Mouse (Mus musculus): ENCODE measurements around the gene Meis3. TPM values are rescaled to one million over a fixed set of nuclear protein-coding genes. Genes with fewer than 3 reads are reported as not detected.
A peak's percentile ranks its signal among the peaks of the same experiment; 100 is the strongest.

The Meis3 gene
- 22.4 and 23.8 TPM in 2 replicates for polyA plus RNA-seq (2011; ENCODE audit: insufficient read length, low read depth, missing spikeins)

DNA sequence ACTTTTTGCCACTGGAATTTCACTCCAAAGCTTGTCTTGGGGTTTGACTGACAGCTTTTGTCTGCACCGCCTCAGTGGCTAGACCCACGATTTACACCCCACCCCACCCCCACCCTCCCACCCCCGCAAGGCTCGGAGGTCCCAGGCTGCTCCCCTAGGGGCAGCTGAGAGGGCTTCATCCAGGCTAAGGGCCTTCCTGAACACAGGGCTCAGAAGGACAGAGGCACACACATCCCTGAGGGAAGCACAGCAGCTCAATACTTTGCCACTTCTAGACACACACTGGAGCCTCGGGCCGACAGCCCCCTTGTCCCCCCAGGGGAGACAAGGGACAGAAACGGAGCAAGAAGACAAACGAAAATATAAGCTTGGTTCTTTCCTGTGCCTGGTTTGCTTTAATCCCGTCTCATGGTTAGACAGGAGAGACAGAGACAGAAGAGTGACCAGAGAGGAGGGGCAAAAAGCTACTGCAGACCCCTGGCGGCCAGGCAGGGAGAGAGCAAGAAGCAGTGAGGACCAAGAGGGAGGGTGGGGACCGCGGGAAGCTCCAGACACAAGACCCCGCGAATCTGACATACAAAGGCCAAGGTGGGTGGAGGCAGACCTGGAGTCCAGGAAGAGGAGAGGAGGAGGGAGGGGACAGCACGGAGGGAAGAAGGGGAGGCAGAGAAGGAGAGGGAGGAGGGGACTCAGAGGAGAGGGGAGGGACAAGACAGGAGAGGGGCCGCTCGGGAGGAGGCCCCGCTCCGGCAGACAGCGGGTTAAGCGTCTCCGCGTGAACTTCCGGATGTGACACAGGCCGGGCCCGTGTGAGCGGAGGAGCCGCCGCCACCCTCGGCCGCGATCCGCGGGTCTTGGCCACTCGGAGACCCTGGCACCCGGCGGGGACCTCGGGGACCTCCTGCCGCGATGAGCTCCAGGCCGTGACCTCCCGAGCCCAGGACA is at the start of gene Meis3:
TSS of gene Meis3 (plus strand) at position 494 of the 945 bp plus-strand sequence.
- TF ChIP-seq POLR2A (IDR thresholded peaks at IDR 0.05; ENCODE audit: low read depth, low read length) (peak; percentile 57), CTCF (IDR thresholded peaks at IDR 0.05; ENCODE audit: borderline replicate concordance, insufficient read depth, low read length) (peak; percentile 54; the same call in 1 of the 2 replicates)
- Histone ChIP-seq H3K27ac (ENCODE audit: insufficient read depth, low read length) (no peak within 1 kb of the TSS), H3K4me3 (ENCODE audit: insufficient read depth, low read length) (peak within 1 kb of the TSS; percentile 41), H3K4me1 (ENCODE audit: control insufficient read depth, insufficient read depth, low read length) (0 out of 2 replicates have a peak, but pooled peaks cover 5% of the 10 kb centered on the region)

DNA sequence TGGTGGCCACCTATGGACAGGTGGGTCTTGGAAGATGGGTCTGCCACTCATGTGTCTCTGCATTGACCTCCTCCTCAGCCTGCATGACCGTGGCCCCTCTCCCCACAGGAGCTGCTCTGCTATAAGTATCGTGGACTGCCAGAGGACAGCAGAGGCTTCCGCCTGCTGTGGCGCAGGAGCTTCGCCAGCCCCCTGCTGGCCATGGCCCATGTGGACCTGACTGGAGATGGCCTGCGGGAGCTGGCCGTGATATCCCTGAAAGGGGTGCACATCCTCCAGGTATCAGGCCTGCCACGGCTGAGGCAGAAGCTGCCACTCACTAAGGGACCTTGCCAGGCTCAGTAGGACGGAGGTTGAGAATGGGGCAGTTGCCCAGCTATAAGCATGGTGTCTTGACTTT is 49.1 kb upstream of the Meis3 start:
- no peak overlapping the region for H3K27ac ChIP-seq (ENCODE audit: insufficient read depth, low read length)
- TF ChIP-seq CTCF (IDR thresholded peaks at IDR 0.05; ENCODE audit: borderline replicate concordance, insufficient read depth, low read length) = no peak
- no peak for TF ChIP-seq POLR2A (IDR thresholded peaks at IDR 0.05; ENCODE audit: low read depth, low read length)
- no peak overlapping the region for H3K4me3 ChIP-seq (ENCODE audit: insufficient read depth, low read length)
- H3K4me1 ChIP-seq (ENCODE audit: control insufficient read depth, insufficient read depth, low read length) = no peaks in the 10 kb centered on the region

DNA sequence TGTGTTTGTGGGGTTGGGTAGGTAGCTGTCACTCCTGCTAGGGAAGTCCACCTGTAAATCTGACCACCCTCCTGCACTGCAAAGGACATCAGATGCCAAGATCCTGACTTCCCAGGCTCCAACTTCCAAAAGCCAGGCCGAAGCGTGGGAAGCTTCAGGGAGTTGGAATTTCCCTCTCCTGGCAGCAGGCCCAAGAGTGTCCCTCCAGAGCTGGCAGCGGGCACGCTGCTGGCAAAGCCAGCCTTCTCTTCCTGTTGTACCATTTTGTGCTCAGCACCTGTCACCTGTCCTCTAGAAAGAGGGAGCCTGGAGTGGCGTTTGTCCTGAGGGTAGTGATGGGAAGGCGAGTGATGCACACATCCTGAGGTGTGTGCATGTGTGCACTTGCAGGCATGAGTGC is 46.5 kb upstream of the Meis3 start:
- no peak for TF ChIP-seq POLR2A (IDR thresholded peaks at IDR 0.05; ENCODE audit: low read depth, low read length)
- no peak for TF ChIP-seq CTCF (IDR thresholded peaks at IDR 0.05; ENCODE audit: borderline replicate concordance, insufficient read depth, low read length)
- Histone ChIP-seq H3K4me3 (ENCODE audit: insufficient read depth, low read length) (no peak overlapping the region), H3K4me1 (ENCODE audit: control insufficient read depth, insufficient read depth, low read length) (no peaks in the 10 kb centered on the region), H3K27ac (ENCODE audit: insufficient read depth, low read length) (no peak overlapping the region)

DNA sequence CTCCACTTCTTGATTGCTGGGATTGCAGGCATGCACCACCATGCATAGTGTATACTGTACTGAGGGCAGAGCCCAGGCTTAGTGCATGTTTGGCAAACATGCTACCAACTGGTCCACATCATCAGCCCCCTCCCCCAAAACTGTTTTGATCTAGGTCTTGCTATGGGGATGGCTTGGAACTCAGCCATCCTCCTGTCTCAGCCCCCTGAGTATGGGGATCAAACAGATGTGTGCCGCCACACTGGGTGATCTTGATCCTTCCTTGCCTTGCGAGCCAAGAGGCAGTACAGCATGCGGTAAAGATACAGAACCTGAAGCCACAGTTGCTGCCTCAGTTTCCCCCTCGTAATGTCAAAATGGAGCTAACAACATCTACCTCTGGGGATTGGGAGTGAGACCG is 46.0 kb upstream of the Meis3 start:
- TF ChIP-seq CTCF (IDR thresholded peaks at IDR 0.05; ENCODE audit: borderline replicate concordance, insufficient read depth, low read length) (no peak), POLR2A (IDR thresholded peaks at IDR 0.05; ENCODE audit: low read depth, low read length) (no peak)
- H3K4me1 ChIP-seq (ENCODE audit: control insufficient read depth, insufficient read depth, low read length) = no peaks in the 10 kb centered on the region
- H3K27ac ChIP-seq (ENCODE audit: insufficient read depth, low read length) = no peak overlapping the region
- no peak overlapping the region for H3K4me3 ChIP-seq (ENCODE audit: insufficient read depth, low read length)

DNA sequence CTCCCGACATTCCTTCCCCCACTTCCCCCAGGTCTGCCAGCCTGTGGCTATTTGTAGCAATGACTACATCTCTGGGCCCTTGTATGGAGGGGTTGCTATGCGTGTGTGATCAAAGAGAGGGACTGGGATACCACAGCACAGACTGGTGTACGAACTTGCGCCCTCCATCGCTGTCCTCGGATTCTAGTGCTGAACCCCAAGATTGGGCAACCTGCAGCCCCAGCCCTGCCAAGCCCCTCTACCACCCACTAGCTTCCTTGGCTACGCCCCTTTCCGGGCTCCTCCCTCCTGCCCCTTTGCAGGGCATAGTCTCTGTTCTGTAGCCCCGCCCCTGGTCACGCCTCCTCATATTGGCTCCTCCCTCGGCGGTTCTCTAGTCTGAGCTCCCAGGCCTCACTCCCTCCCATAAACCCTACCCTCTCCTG is 45.5 kb upstream of the Meis3 start, which contains the start of gene Slc8a2:
TSS of gene Slc8a2 (plus strand) at position 406 of the 425 bp plus-strand sequence.
- Histone ChIP-seq H3K27ac (ENCODE audit: insufficient read depth, low read length) (no peak within 1 kb of the TSS), H3K4me1 (ENCODE audit: control insufficient read depth, insufficient read depth, low read length) (no peaks in the 10 kb centered on the region), H3K4me3 (ENCODE audit: insufficient read depth, low read length) (peak within 1 kb of the TSS; percentile 1; the same call in 1 of the 2 replicates)
- TF ChIP-seq POLR2A (IDR thresholded peaks at IDR 0.05; ENCODE audit: low read depth, low read length) = no peak
- no peak for TF ChIP-seq CTCF (IDR thresholded peaks at IDR 0.05; ENCODE audit: borderline replicate concordance, insufficient read depth, low read length)

DNA sequence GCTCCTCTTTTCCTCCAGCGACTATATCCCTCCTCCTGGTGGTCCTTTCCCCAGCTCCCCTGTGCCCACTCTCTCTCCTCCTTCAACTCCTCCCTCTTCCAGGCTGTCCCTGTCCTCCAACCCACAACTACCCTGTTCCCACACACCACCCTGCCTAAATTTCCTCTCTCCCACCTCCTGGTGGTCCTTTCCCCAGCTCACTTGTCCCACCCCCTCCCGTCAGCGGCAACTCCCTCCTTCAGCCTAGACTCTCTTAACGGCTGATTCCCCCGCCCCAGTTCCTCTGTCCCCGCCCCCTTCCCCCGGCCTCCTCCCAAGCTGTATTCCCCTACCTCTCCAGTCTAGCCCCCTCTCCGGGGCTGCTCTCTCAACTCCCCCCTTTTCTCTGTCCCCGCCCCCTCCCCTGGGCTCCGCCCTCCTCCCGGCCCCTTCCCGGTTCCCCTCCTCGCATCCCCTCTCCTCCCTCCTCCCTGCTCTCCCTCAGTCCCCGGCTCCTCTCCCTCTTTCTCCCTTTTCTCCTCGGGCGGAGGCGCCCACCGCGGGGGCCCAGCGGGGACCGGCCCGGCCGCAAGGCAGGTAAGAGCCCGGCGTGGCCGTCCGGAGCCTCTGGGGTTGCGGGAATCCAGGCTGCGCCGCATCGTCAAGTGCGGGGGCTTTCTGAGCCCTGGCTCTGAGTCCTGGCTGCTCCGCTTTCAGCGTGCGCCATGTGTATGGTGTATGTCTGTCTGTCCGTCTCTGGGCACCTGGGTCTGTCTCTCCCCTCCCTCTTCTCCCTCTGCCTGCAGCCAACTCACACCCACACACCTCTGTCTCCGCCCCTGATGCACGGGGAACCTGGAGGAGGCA is 44.8 kb upstream of the Meis3 start:
- no peak overlapping the region for H3K27ac ChIP-seq (ENCODE audit: insufficient read depth, low read length)
- TF ChIP-seq POLR2A (IDR thresholded peaks at IDR 0.05; ENCODE audit: low read depth, low read length) (no peak), CTCF (IDR thresholded peaks at IDR 0.05; ENCODE audit: borderline replicate concordance, insufficient read depth, low read length) (no peak)

DNA sequence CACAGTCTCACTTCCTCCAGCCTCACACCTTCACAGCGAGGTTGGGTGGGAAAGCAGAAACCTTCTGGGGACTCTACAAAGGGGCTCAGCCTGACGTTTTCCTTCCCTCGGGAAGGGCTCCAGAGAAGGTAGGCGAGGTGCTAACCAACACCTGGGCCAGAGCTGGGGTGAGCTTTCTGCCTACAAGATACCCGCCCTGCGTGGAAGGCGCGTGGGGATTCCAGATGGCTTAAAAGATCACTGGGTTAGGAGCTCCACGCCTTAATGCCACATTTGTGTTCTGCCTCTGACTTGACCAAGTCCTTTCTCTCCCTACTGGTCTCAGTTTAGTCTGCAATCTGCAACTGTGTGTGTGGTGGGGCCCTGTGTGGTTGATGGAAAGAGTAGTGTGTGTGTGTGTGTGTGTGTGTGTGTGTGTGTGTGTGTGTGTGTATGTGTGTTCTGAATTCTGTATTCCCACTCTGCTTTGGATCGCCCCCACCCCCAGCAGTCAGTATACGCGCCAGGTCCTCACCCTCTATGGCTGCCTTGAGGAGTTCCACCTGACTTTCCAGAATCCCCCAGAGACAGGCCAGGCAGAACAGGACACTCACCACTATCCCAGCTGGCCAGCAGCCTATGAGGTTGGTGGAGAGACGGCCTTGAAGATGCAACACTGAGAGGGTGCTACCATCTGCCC is 43.8 kb upstream of the Meis3 start:
- no peak overlapping the region for H3K4me3 ChIP-seq (ENCODE audit: insufficient read depth, low read length)
- TF ChIP-seq CTCF (IDR thresholded peaks at IDR 0.05; ENCODE audit: borderline replicate concordance, insufficient read depth, low read length) (no peak), POLR2A (IDR thresholded peaks at IDR 0.05; ENCODE audit: low read depth, low read length) (no peak)
- no peaks in the 10 kb centered on the region for H3K4me1 ChIP-seq (ENCODE audit: control insufficient read depth, insufficient read depth, low read length)
- H3K27ac ChIP-seq (ENCODE audit: insufficient read depth, low read length) = no peak overlapping the region

More for the DNA sequence above, 44.8 kb upstream of the Meis3 start:
- peak overlapping the region; percentile 1; the same call in 1 of the 2 replicates for H3K4me3 ChIP-seq (ENCODE audit: insufficient read depth, low read length)
- no peaks in the 10 kb centered on the region for H3K4me1 ChIP-seq (ENCODE audit: control insufficient read depth, insufficient read depth, low read length)

DNA sequence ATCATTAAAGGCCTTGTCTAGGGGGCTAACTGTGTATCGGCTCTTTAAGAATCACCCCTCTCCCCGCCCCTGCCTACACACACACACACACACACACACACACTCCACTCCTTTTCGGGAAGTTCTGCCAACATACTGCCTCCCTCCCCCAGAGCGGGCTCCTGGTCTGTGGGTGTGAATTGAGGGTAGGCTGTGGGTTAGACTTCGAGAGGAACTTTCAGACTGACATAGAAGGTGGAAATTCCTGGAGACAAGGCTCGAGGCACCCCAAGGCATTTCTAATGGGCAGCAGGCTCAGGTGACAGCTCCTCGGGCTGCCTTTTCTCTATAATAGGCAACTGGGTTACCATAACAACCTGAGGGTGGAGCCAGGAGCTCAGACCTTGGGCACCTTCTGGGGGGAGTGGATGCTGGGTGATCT is 42.7 kb upstream of the Meis3 start:
- no peak overlapping the region for H3K4me3 ChIP-seq (ENCODE audit: insufficient read depth, low read length)
- H3K27ac ChIP-seq (ENCODE audit: insufficient read depth, low read length) = no peak overlapping the region
- H3K4me1 ChIP-seq (ENCODE audit: control insufficient read depth, insufficient read depth, low read length) = no peaks in the 10 kb centered on the region
- TF ChIP-seq CTCF (IDR thresholded peaks at IDR 0.05; ENCODE audit: borderline replicate concordance, insufficient read depth, low read length) (no peak), POLR2A (IDR thresholded peaks at IDR 0.05; ENCODE audit: low read depth, low read length) (no peak)

DNA sequence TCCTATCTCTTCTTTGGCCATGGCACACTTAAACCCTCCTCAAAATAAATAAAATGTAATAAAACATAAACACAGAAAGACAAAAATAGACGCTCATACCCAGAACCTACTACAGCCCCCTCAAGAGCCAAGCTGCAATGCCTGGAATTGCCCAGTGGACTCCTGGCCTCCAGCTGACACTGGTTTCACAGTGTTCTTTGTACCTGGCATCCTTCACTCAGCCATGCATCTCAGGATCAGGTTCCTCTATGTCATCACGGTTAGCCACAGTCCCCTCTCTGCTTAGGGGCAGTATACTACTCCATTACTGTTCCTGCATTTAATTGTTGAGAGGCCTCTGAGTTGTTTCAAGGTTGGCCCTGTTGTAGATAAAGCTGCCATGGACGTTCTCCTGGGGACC is 42.0 kb upstream of the Meis3 start:
- H3K27ac ChIP-seq (ENCODE audit: insufficient read depth, low read length) = no peak overlapping the region
- H3K4me1 ChIP-seq (ENCODE audit: control insufficient read depth, insufficient read depth, low read length) = no peaks in the 10 kb centered on the region
- TF ChIP-seq CTCF (IDR thresholded peaks at IDR 0.05; ENCODE audit: borderline replicate concordance, insufficient read depth, low read length) = no peak
- TF ChIP-seq POLR2A (IDR thresholded peaks at IDR 0.05; ENCODE audit: low read depth, low read length) = no peak
- H3K4me3 ChIP-seq (ENCODE audit: insufficient read depth, low read length) = no peak overlapping the region

Measured in embryonic fibroblast, embryonic 13.5 days (primary cell).